9 mouse cellular contexts compared by ENCODE assay signal in the genomic region with DNA sequence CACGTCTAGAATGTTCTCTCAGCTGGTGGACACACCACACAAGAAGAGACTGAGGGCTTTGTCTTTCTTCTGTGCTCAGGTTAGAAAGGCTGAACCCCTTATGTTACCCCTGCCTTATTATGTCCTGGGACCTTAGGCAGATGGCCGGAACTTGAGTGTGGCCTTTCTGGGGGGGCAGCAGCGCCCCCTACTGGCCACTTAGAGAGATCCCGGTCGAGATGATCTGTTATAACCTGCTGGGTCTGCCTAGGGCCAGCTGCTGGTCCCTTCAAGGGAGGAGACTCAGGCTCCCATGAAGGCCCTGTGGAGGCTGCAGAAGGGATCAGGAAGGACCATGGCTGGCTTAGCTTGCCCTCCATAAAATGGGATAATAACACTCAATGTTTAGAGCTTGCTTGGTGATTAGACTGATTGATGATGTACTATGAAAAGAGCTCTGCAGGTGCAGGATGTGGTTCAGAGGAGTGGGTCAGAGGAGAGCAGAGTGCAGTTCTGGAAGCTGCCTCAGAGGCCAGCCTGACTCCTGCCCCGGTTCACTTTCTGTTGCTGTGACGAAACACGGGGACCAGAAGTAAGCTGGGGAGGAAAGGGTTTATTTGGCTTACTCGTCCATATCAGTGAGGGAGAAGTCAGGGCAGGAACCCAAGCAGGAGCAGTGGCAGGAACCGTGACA. TPM values are rescaled to one million over a fixed set of nuclear protein-coding genes. Genes with fewer than 3 reads are reported as not detected.
A peak's percentile ranks its signal among the peaks of the same experiment; 100 is the strongest.
DNase-seq lines count a peak whose midpoint lies in the region; TF ChIP-seq lines count a peak whose summit lies in the region.
"Had no signal": no experiment of that assay in that cellular context is flagged by ENCODE, and none has a peak within 500 bp of the region (broad histone marks: within the 10 kb centered on the region; RNA-seq: fewer than 3 reads in every experiment).

No protein-coding gene starts in this region.

- no peak for TF ChIP-seq POLR2A in kidney, adult 2 months (IDR thresholded peaks at IDR 0.05; ENCODE audit: low read depth, low read length)

- peak; percentile 35 for DNase-seq in kidney, adult 2 months
- no peak for DNase-seq in kidney, postnatal 14 days
- peak; percentile 39 to 49 for DNase-seq in CD8-positive naive resting alpha-beta T cell, adult 2 months (ENCODE audit: low read depth in 2 of 2, low spot score in 2 of 2)
- DNase-seq in adrenal gland, postnatal 10 days = peak; percentile 69
- peak; percentile 60 for DNase-seq in embryonic facial prominence, embryonic 10.5 days (ENCODE audit: low spot score)
- peak; percentile 46 for DNase-seq in lung, postnatal 14 days
- DNase-seq in urinary bladder, postnatal 4 days (ENCODE audit: low spot score in 2 of 2) = no peak
- no peak for DNase-seq in frontal cortex, adult 2 months (ENCODE audit: extremely low spot score in 1 of 2, low spot score in 1 of 2)

- 37% methylated on average over 10 of the region's 10 CpGs for WGBS in kidney, adult 2 months
- 42% methylated on average over 10 of the region's 10 CpGs for WGBS in embryonic facial prominence, embryonic 10.5 days

- no peaks in the 10 kb centered on the region for H3K4me1 ChIP-seq in kidney, adult 2 months (ENCODE audit: control insufficient read depth, insufficient read depth, low read length)
- H3K4me1 ChIP-seq in embryonic facial prominence, embryonic 10.5 days = peaks cover 25% of the 10 kb centered on the region

- TF ChIP-seq CTCF in kidney, adult 2 months (conservative IDR thresholded peaks at IDR 0.05; ENCODE audit: insufficient read depth, insufficient read length, low read depth, low read length) = peak; percentile 62

- H3K4me3 ChIP-seq in kidney, adult 2 months (ENCODE audit: insufficient read depth, low read depth, low read length) = no peak overlapping the region
- H3K4me3 ChIP-seq in embryonic facial prominence, embryonic 10.5 days = no peak overlapping the region
- H3K4me3 ChIP-seq: midbrain, embryonic 12.5 days had no signal

- H3K27me3 ChIP-seq in kidney, adult 2 months (replicated peaks; ENCODE audit: control insufficient read depth, insufficient read depth, low read length) = no peaks in the 10 kb centered on the region
- H3K27me3 ChIP-seq in embryonic facial prominence, embryonic 10.5 days (replicated peaks; ENCODE audit: low read depth, poor library complexity, severe bottlenecking) = peaks cover 21% of the 10 kb centered on the region

- H3K9me3 ChIP-seq in embryonic facial prominence, embryonic 10.5 days = no peaks in the 10 kb centered on the region
- H3K9me3 ChIP-seq: midbrain, embryonic 12.5 days had no signal

- no peak overlapping the region for H3K27ac ChIP-seq in kidney, adult 2 months (ENCODE audit: insufficient read depth, low read depth, low read length)
- H3K27ac ChIP-seq in embryonic facial prominence, embryonic 10.5 days (replicated peaks) = no peak overlapping the region
- H3K27ac ChIP-seq: midbrain, embryonic 12.5 days had no signal

- H3K36me3 ChIP-seq in kidney, adult 2 months (ENCODE audit: control insufficient read depth, insufficient read depth, low read length) = no peaks in the 10 kb centered on the region
- H3K36me3 ChIP-seq in embryonic facial prominence, embryonic 10.5 days (replicated peaks) = no peaks in the 10 kb centered on the region
- H3K36me3 ChIP-seq: midbrain, embryonic 12.5 days had no signal

RNA-seq across cellular contexts. Expression of a gene that starts 15.6 kb away (rescaled TPM):
- polyA plus RNA-seq in kidney, adult 2 months (2012; rRNA removed) = 0.16 and 5.1 TPM in 2 replicates
- total RNA-seq in adrenal gland, postnatal 10 days (2021) = 1,000 to 10,000 TPM; 1,564 to 1,873 TPM
- not detected in 2 replicates for polyA plus RNA-seq in embryonic facial prominence, embryonic 10.5 days (2016; fragmentation: Nextera tagmentation; extraction: Ambion mirVana)
- polyA plus RNA-seq in frontal cortex, adult 2 months (2012; rRNA removed) = 5.5 and 6.1 TPM in 2 replicates

RNA-seq across cellular contexts. Expression of a gene that starts 50.7 kb away (rescaled TPM):
- polyA plus RNA-seq in kidney, adult 2 months (2012; rRNA removed) = 9.4 and 9.6 TPM in 2 replicates
- total RNA-seq in adrenal gland, postnatal 10 days (2021) = 10 to 100 TPM; 18.0 to 19.8 TPM
- polyA plus RNA-seq in embryonic facial prominence, embryonic 10.5 days (2016; fragmentation: Nextera tagmentation; extraction: Ambion mirVana) = 0.08 and 0.25 TPM in 2 replicates
- polyA plus RNA-seq in frontal cortex, adult 2 months (2012; rRNA removed) = 76.6 and 95.2 TPM in 2 replicates

Comparison
In these comparisons a context has a peak if more than half of its experiments do, and no peak if none do; other contexts are left out.
1. DNase-seq: peak in kidney, adult 2 months (single experiment), CD8-positive naive resting alpha-beta T cell, adult 2 months (2 of 2), adrenal gland, postnatal 10 days (single experiment), embryonic facial prominence, embryonic 10.5 days (single experiment) and lung, postnatal 14 days (single experiment); none in kidney, postnatal 14 days (single experiment), urinary bladder, postnatal 4 days (0 of 2) and frontal cortex, adult 2 months (0 of 2).